Mouse (Mus musculus) bone marrow macrophage, adult 2 months (primary cell): ENCODE results near the gene Glcci1. TPM values are rescaled to one million over a fixed set of nuclear protein-coding genes. Genes with fewer than 3 reads are reported as not detected.
A peak's percentile ranks its signal among the peaks of the same experiment; 100 is the strongest.
"Not testable (repeated sequence)": the region's sequence is repeated elsewhere in the genome, so short reads cannot be mapped to it uniquely, and the experiment has no call there.

ENCODE experiments used
- H3K27ac ChIP-seq: 2 replicates; pipeline ENCODE4 v1.5.1; 2012; ENCODE audit warnings: low read depth, low read length; ENCODE audit not compliant: insufficient read depth
- H3K4me1 ChIP-seq: 2 replicates; pipeline ENCODE4 v1.6.1; 2012; ENCODE audit warnings: low read length; ENCODE audit not compliant: control insufficient read depth, insufficient read depth
- H3K4me3 ChIP-seq: 2 replicates; pipeline ENCODE4 v1.5.1; 2012; ENCODE audit warnings: mild to moderate bottlenecking, low read length, moderate library complexity; ENCODE audit not compliant: insufficient read depth
- CTCF ChIP-seq: IDR thresholded peaks from 2 replicates; pipeline ENCODE4 v1.5.1; 2012; ENCODE audit warnings: low read depth, mild to moderate bottlenecking, low read length, moderate library complexity
- POLR2A ChIP-seq: IDR thresholded peaks from 2 replicates; pipeline ENCODE4 v1.6.1; 2012; ENCODE audit warnings: mild to moderate bottlenecking, low read depth, low read length, borderline replicate concordance
- polyA plus RNA-seq: library from polyadenylated mRNA; stranded (reverse); fragments of >200 nt; gene quantifications from 2 replicates; pipeline ENCODE4 v1.2.4, GENCODE M21; 2012; ENCODE audit not compliant: missing spikeins, insufficient read depth, insufficient read length

The Glcci1 gene
- polyA plus RNA-seq, 1 experiment: 4.7 TPM

DNA sequence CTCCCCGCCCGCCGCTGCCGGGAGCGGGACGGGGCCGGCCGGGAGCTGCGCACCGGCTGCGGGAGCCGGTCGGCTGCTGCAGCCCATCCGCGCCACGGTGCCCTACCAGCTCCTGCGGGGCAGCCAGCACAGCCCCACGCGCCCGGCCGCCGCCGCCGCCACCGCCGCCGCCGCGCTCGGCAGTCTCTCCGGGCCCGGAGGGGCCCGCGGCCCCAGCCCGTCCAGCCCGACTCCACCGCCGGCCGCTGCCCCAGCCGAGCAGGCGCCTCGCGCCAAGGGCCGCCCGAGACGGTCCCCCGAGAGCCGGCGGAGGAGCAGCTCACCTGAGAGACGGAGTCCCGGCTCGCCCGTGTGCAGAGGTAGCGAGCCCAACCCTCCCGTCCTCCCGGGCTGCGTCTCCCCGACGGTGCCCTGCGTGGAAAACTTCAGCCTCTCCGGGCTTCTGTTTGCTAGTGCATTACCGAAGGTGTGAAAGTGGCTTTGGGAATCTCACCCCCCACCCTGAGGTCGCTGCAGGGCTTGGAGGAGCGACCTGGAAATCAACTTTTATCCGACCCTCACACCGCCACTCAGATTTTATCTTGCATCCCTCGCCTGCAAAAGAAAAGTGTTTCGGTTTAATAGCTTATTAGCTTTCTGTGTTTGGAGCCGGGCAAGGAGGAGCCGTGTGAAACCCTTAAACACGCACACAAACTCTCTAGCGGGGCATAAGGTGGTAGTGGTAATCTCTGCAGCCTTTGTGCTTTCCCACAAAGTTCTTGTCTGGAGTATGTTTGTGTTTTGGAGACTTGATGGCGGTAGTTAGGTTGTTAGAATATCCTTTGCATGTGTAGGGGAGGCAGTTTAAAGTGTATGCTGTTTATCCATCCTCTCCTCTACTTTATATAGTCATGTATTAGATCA, 812 bp downstream of the Glcci1 start:
- no peak overlapping the region for H3K27ac ChIP-seq
- TF ChIP-seq CTCF (no peak), POLR2A (no peak)
- peak overlapping the region; percentile 88 for H3K4me3 ChIP-seq
- H3K4me1 ChIP-seq: peaks cover 3% of the 10 kb centered on the region; the same call in 1 of the 2 replicates

DNA sequence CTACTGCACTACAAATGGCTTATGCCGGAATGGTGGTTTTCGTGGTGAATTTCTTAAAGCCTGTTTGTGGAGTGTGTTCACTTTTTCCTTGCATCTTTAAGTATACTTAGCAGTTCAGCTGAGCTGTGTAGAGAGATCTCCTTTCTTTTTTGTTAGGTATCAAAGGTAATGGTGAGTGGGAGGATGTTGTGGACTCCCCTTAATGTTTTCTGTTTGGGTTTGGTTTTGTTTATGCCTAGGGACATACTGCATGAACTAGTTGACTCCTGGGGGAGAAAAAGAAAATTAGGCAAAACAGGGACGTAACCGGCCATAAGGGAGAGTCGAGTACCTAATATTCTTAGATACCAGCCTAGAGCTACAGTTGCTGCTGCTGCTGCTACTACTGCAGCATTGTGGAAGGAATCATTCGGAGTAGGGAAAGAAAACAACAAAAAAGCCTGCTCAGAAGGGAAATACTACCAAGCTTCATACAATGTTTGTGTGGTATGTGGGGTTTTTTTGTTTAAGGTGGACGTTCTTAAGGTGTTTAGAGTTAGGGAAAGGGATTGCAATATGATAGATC, 1.5 kb downstream of the Glcci1 start:
- Histone ChIP-seq H3K4me1 (peaks cover 3% of the 10 kb centered on the region; the same call in 1 of the 2 replicates), H3K4me3 (no peak overlapping the region; the same call in 1 of the 2 replicates), H3K27ac (no peak overlapping the region)
- TF ChIP-seq POLR2A (no peak), CTCF (no peak)

DNA sequence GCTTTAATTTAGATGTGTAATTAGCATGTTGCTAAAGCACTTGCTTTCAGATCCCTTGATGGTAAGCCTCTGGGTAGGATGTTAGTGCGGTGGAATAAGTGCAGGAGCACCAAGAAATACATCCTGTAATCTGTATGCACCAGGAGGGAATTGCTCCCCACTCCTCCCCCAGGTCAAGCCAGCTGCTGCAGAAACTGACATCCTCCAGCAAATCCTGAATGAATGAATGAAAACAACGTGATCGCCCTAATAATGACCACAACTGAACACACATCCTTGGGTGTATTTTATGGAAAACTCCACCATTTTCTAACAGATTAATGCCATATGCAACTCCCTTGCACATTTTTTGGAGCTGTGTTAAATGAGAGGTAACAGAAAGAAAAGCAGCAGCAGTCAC, 2.0 kb downstream of the Glcci1 start:
- no peak overlapping the region for H3K4me3 ChIP-seq
- TF ChIP-seq CTCF (no peak), POLR2A (no peak)
- H3K4me1 ChIP-seq: peaks cover 3% of the 10 kb centered on the region; the same call in 1 of the 2 replicates
- H3K27ac ChIP-seq: no peak overlapping the region

DNA sequence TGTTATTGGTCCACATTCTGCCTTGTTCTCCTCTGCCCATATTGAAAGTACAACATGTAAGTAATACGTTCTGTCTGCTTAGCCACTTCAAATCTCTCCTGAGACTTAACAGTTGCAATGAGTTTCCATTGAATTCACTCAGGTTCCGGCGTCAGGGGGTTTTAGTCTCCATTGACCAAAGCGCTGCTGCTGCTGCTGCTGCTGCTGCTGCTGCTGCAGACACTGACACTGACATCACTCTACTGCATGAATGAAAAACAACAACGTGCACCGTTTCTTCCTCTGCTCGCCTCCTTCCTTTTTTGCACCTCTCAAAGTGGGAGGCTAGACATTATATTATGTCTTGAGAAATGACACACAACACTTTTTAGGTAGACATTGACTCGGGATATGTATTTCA, 3.0 kb downstream of the Glcci1 start:
- Histone ChIP-seq H3K4me3 (no peak overlapping the region), H3K27ac (no peak overlapping the region), H3K4me1 (peaks cover 3% of the 10 kb centered on the region; the same call in 1 of the 2 replicates)
- TF ChIP-seq POLR2A: no peak
- no peak for TF ChIP-seq CTCF

DNA sequence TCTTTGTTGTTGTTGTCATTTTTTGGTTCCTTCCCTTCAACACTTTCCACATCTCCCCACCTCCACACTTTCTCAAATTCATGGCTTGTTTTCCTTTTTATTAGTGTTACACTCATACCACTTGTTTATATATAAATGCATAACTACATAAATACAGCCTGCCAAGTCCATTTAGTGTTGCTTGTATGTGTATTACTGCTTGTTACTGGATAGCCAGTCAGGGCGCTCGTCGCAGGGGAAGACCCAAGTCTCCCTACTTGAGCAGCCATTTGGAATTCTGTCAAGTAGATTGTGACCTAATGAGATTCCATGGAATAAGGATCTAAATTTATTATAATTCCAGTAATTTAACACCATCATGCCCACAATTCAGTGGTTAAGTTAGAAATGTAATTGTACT, 10.3 kb downstream of the Glcci1 start:
- H3K27ac ChIP-seq: no peak overlapping the region
- TF ChIP-seq CTCF (no peak), POLR2A (no peak)
- no peak overlapping the region for H3K4me3 ChIP-seq
- no peaks in the 10 kb centered on the region for H3K4me1 ChIP-seq

DNA sequence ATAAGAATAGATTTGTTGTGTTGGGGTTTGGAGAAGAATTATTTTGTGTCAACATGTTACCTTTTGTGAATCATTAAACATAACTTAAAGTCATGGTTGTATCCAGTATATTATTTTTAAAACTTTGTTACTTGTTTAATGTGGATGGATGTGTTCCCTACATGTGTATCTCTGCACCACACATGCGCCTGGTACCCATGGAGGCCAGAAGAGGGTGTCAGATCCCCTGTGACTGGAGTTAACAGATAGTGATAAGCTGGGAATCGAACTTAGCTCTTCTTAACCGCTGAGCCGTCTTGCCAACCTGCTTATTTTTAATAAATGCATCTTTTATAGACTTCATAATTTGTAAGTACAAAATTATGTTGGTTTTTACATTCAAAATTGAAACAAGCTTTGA, 11.8 kb downstream of the Glcci1 start:
- TF ChIP-seq CTCF: no peak
- TF ChIP-seq POLR2A: no peak
- H3K27ac ChIP-seq: no peak overlapping the region
- H3K4me3 ChIP-seq: no peak overlapping the region
- no peaks in the 10 kb centered on the region for H3K4me1 ChIP-seq

DNA sequence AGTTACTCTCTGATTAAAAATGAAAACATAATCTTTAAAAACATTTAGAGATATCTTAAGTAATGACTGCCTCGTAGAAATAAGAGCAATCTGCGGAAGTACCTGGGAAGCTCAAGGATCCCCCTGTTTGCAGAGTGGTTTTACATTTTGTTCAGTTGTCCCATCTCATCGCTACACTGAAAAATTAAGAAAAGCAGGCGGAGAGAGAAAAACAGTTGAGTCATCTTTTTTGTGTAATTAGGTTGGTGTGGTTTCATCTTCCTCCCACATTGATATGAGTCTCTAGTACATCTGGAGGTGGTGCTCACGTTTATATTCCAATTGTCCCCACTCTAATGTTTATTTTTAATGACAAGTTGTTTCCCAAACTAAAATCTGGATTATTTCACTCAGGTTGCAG, 15.3 kb downstream of the Glcci1 start:
- TF ChIP-seq POLR2A (no peak), CTCF (no peak)
- no peak overlapping the region for H3K27ac ChIP-seq
- no peak overlapping the region for H3K4me3 ChIP-seq
- no peaks in the 10 kb centered on the region for H3K4me1 ChIP-seq

DNA sequence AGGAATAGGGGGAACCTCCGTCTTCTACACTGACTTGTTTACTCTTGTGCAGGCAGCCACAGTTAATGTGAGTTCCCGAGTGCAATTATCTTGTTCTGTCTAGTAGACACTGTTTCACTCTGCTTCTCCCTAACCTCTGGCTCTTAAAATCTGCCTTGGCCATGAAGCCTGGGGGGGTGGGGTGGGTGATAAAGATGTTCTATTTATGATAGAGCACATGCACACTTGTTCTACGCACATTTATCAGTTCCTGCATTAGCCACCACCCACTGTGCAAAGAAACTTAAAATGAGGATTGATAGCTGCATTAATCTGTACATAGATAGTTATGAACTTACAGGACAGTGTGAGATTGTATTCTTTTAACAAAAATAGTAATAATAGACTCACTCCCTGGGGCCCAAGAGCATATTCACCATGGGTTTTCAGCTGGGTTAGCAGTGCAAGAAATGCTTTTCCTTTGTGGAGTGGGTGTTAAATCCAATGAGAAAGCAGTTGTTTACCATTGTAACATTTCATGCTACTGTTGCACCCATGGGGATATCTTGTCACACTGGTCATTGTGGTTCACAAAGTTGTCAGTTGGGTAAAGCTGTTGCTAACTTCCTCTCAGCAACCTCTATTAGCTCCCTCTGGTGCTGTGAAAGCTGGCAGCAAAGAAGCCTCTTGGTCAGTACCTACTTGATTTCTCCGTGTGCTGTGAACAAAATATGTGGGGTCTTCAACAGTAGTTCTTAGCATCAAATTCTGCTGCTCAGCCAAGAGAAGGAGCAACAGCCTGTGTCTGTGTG, 21.9 kb downstream of the Glcci1 start:
- no peak overlapping the region for H3K4me3 ChIP-seq
- TF ChIP-seq POLR2A: no peak
- no peak for TF ChIP-seq CTCF
- no peaks in the 10 kb centered on the region for H3K4me1 ChIP-seq
- no peak overlapping the region for H3K27ac ChIP-seq

DNA sequence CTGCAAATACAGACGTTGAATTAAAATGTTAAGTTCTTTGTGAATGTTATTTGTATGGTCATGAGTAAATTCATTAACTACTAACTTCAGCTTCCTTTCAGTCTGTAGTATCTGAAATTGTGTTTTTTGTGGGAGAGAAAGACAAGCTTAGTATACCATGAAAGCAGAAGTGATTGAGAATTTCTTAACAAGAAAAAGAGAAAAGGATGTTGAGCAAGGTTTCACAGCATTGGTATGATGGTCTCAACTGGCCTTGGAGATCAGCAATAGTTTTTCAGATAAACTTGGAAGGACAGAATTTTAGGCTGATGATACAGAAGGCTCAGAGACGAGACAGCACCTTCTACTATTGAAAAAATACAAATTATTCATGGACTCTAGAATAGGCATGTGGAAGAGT, 27.5 kb downstream of the Glcci1 start:
- H3K27ac ChIP-seq: no peak overlapping the region
- H3K4me3 ChIP-seq: no peak overlapping the region
- H3K4me1 ChIP-seq: no peaks in the 10 kb centered on the region
- TF ChIP-seq POLR2A (no peak), CTCF (no peak)

DNA sequence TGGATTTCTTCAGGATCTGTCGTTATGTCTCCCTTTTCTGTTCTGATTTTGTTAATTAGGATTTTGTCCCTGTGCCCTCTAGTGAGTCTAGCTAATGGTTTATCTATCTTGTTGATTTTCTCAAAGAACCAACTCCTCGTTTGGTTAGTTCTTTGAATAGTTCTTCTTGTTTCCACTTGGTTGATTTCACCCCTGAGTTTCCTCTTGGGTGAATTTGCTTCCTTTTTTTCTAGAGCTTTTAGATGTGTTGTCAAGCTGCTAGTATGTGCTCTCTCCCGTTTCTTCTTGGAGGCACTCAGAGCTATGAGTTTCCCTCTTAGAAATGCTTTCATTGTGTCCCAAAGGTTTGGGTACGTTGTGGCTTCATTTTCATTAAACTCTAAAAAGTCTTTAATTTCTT, 32.1 kb downstream of the Glcci1 start:
- H3K4me3 ChIP-seq, H3K27ac ChIP-seq, H3K4me1 ChIP-seq: not testable (repeated sequence)
